Mouse (Mus musculus): ENCODE data around the gene Batf3.
"Not testable (repeated sequence)": the region's sequence is repeated elsewhere in the genome, so short reads cannot be mapped to it uniquely, and the experiment has no call there.

The Batf3 gene

GRCm38 (mm10) chr1:191135406-191135805, 37.8 kb downstream of the Batf3 start:
- DNase-seq, result no peak

GRCm38 (mm10) chr1:191138436-191138835, 40.8 kb downstream of the Batf3 start:
- no peak for DNase-seq

GRCm38 (mm10) chr1:191138874-191139495, 41.3 kb downstream of the Batf3 start:
- DNase-seq, result no peak

- DNase-seq, result no peak
Observed at GRCm38 (mm10) chr1:191140983-191141382, 43.3 kb downstream of the Batf3 start.

DNA sequence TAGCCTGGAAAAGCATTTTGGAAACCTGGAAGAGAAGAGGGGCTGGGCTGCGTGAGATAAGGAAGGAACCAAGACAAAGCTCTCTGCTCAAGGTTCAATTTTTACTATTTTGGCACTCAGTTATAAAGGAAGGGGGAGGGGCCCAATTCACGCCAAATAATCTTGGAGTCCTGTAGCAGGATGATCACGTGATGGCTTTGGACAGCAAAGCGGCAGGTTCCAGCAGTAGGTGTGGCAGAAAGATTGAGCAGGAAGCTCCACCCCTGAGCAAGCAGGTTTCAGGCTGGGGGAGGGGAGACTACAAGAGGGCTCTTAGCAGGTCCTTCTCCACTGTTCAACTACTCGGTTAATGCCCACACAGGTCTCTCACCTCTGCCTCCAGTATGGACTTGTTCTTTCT, 51.8 kb downstream of the Batf3 start:
- not testable (repeated sequence) for DNase-seq

DNA sequence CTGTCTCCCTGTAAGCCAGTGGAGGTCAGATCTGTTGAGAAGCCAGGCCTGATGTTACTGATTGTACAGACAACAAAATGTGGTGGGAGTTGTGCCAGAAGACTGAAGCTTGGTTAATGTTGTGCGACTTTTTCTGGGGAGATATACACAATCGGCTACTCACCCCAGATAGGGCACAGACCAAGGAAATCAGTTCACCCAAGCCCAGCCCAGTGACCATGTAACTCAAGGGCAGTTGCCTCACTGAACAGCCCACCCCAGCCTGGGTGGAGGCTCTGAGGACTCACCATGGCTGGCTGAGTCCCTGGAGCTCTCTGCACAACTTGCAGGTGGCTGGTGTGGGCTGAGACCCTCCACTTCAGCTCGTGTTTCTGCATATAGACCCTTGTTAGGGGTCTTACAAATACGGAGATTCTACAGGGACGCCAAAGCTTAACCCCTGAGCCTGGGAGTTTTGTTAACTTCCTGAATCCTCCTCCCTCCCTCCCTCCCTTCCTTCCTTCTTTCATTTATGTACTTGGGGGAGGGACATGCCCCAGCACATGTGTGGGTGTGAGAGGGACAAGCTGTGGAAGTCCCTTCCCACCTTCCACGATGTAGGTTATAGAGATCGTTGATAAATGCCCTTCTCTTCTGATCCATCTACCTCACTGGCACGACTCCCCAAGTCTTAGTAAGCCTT, 53.4 kb downstream of the Batf3 start:
- DNase-seq, result no peak

GRCm38 (mm10) chr1:191153052-191153451, 55.4 kb downstream of the Batf3 start:
- DNase-seq, result peak; percentile 17

- no peak for DNase-seq
Observed at GRCm38 (mm10) chr1:191154314-191154713, 56.7 kb downstream of the Batf3 start.
